Mouse (Mus musculus) MEL (cell line): Measurements from ENCODE around the gene Lamtor1.

Source experiments
- CTCF ChIP-seq, 3 experiments: IDR thresholded peaks in 2 of 3; conservative IDR thresholded peaks in 1 of 3; 2 replicates each; pipeline ENCODE4 v1.5.1; 2011 to 2012; ENCODE audit warnings: low read length in 3 of 3, low read depth in 2 of 3, mild to moderate bottlenecking in 2 of 3, improper control_type of control experiment in 1 of 3, inconsistent platforms in 1 of 3, mixed read lengths in 1 of 3, moderate library complexity in 1 of 3; ENCODE audit not compliant: control insufficient read depth in 1 of 3, insufficient read depth in 1 of 3, poor library complexity in 1 of 3, severe bottlenecking in 1 of 3
- ZC3H11A ChIP-seq: IDR thresholded peaks from 2 replicates; pipeline ENCODE4 v1.6.1; 2012; ENCODE audit warnings: low read depth, mild to moderate bottlenecking, inconsistent platforms, low read length, improper control_type of control experiment
- ZNF384 ChIP-seq: IDR thresholded peaks from 2 replicates; pipeline ENCODE4 v1.6.1; 2012; ENCODE audit warnings: low read depth, mild to moderate bottlenecking, inconsistent platforms, low read length, improper control_type of control experiment

GRCm38 (mm10) chr7:101868241-101869162 is 37.2 kb upstream of the Lamtor1 start:
- TF ChIP-seq ZNF384 (no peak), CTCF (IDR thresholded peaks at IDR 0.05 in 2 of 3, conservative IDR thresholded peaks at IDR 0.05 in 1 of 3; ENCODE audit: control insufficient read depth in 1 of 3, insufficient read depth in 1 of 3, low read depth in 2 of 3, low read length in 3 of 3, poor library complexity in 1 of 3, severe bottlenecking in 1 of 3) (no peak), ZC3H11A (no peak)
